Mouse (Mus musculus) midbrain, postnatal 0 days (tissue): ENCODE results near the gene Gm7735. TPM values are rescaled to one million over a fixed set of nuclear protein-coding genes. Genes with fewer than 3 reads are reported as not detected.

ENCODE experiments used
- ATAC-seq: fragments of 200-750 bp; cut with Nextera tagmentation; 2 replicates; pipeline ENCODE4 v1.8.0; 2017; ENCODE audit warnings: moderate number of reproducible peaks, mild to moderate bottlenecking, moderate TSS enrichment, moderate library complexity; ENCODE audit not compliant: low FRiP score
- DNase-seq: peaks from one replicate; pipeline ENCODE4 v3.0.0-alpha.2; 2015; ENCODE audit warnings: low spot score
- H3K27ac ChIP-seq: fragments of 300-500 bp; sonication (generic); 2 replicates; pipeline ENCODE4 v1.5.1; 2014; ENCODE audit warnings: low read depth, mild to moderate bottlenecking, low read length, mixed read lengths
- H3K27me3 ChIP-seq: fragments of 300-500 bp; sonication (generic); 2 replicates; pipeline ENCODE4 v1.6.1; 2014; ENCODE audit warnings: low read length, control low read depth, mixed read lengths; ENCODE audit not compliant: insufficient read depth
- H3K36me3 ChIP-seq: fragments of 300-500 bp; sonication (generic); 2 replicates; pipeline ENCODE4 v1.6.1; 2014; ENCODE audit warnings: low read length, control low read depth, mixed read lengths; ENCODE audit not compliant: insufficient read depth
- H3K4me1 ChIP-seq: fragments of 300-500 bp; sonication (generic); 2 replicates; pipeline ENCODE4 v1.6.1; 2014; ENCODE audit warnings: mild to moderate bottlenecking, control low read depth, antibody characterized with exemption, low read length, mixed read lengths; ENCODE audit not compliant: insufficient read depth
- H3K4me2 ChIP-seq: fragments of 300-500 bp; sonication (generic); 2 replicates; pipeline ENCODE4 v1.6.1; 2014; ENCODE audit warnings: low read depth, mild to moderate bottlenecking, low read length, mixed read lengths; ENCODE audit not compliant: poor library complexity, severe bottlenecking
- H3K4me3 ChIP-seq: fragments of 300-500 bp; sonication (generic); 2 replicates; pipeline ENCODE4 v1.5.1; 2014; ENCODE audit warnings: low read depth, mild to moderate bottlenecking, low read length, moderate library complexity
- H3K9ac ChIP-seq: fragments of 300-500 bp; sonication (generic); replicated peaks from 2 replicates; pipeline ENCODE4 v1.6.1; 2014; ENCODE audit warnings: mild to moderate bottlenecking, low read length, moderate library complexity, mixed read lengths; ENCODE audit not compliant: poor library complexity, severe bottlenecking
- H3K9me3 ChIP-seq: fragments of 300-500 bp; sonication (generic); 2 replicates; pipeline ENCODE4 v1.6.1; 2016; ENCODE audit warnings: low read length, control low read depth
- CTCF ChIP-seq: IDR thresholded peaks from 2 replicates; pipeline ENCODE4 v1.5.1; 2016; ENCODE audit warnings: antibody characterized with exemption, mild to moderate bottlenecking
- WGBS: fragments of 180-500 bp; shearing (Covaris S2); extraction: QIAGEN DNeasy Blood & Tissue Kit; methylation state at CpG from one replicate; pipeline ENCODE4 v1.1.7; 2014; 5-methylcytosine and 5-hydroxymethylcytosine counted together
- polyA plus RNA-seq: library from polyadenylated mRNA; unstranded; fragments of >200 nt; fragmentation: Nextera tagmentation; extraction: Ambion mirVana; gene quantifications from 2 replicates; pipeline ENCODE4 v1.2.1, GENCODE M21; 2015
- total RNA-seq: library from RNA; depleted of rRNA; stranded (reverse); fragments of >200 nt; gene quantifications from 2 replicates; pipeline ENCODE4 v1.2.3, GENCODE M21; 2014; rRNA removed

The Gm7735 gene
- total and polyA plus RNA-seq, 2 experiments from 2014 or later: not detected

- Histone ChIP-seq H3K27ac (no peak within 1 kb of the TSS), H3K9ac (no peak within 1 kb of the TSS), H3K9me3 (no peaks in the 10 kb centered on the region), H3K4me2 (no peak within 1 kb of the TSS), H3K4me1 (no peaks in the 10 kb centered on the region), H3K36me3 (no peaks in the 10 kb centered on the region), H3K4me3 (no peak within 1 kb of the TSS), H3K27me3 (no peaks in the 10 kb centered on the region)
- WGBS: 83% methylated on average over 1 of the region's 1 CpGs
- TF ChIP-seq CTCF: no peak
- no peak for DNase-seq
- no peak for ATAC-seq
Observed at GRCm38 (mm10) chr16:89205561-89205960, 36.3 kb downstream of the Gm7735 start, which contains the start of gene Krtap20-2. Gene Krtap20-2, plus strand, starts transcription at chr16:89205861.

Other genes with a start within 250 kb of the Gm7735 start
- not detected in 2 replicates for gene Krtap19-9b, start 237.2 kb upstream of the Gm7735 start, total RNA-seq
- not detected in 2 replicates for gene Krtap19-9b, start 237.2 kb upstream of the Gm7735 start, polyA plus RNA-seq
- not detected in 2 replicates for gene Krtap16-3, start 206.6 kb upstream of the Gm7735 start, total RNA-seq
- gene Krtap16-3, start 206.6 kb upstream of the Gm7735 start, polyA plus RNA-seq: not detected in 2 replicates
- gene Krtap22-2, start 158.7 kb upstream of the Gm7735 start, total RNA-seq: not detected in 2 replicates
- gene Krtap22-2, start 158.7 kb upstream of the Gm7735 start, polyA plus RNA-seq: not detected in 2 replicates
- gene Gm10229, start 154.2 kb upstream of the Gm7735 start, total RNA-seq: not detected in 2 replicates
- gene Gm10229, start 154.2 kb upstream of the Gm7735 start, polyA plus RNA-seq: not detected in 2 replicates
- gene Krtap6-1, start 137.8 kb upstream of the Gm7735 start, total RNA-seq: not detected in 2 replicates
- gene Krtap6-1, start 137.8 kb upstream of the Gm7735 start, polyA plus RNA-seq: not detected in 2 replicates
- gene Gm10228, start 128.0 kb upstream of the Gm7735 start, total RNA-seq: not detected in 2 replicates
- gene Gm10228, start 128.0 kb upstream of the Gm7735 start, polyA plus RNA-seq: not detected in 2 replicates
- not detected in 2 replicates for gene Krtap6-5, start 121.6 kb upstream of the Gm7735 start, total RNA-seq
- not detected in 2 replicates for gene Krtap6-5, start 121.6 kb upstream of the Gm7735 start, polyA plus RNA-seq
- not detected in 2 replicates for gene 1110025L11Rik, start 105.5 kb upstream of the Gm7735 start, total RNA-seq
- gene 1110025L11Rik, start 105.5 kb upstream of the Gm7735 start, polyA plus RNA-seq: not detected in 2 replicates
- not detected in 2 replicates for gene Krtap6-3, start 85.5 kb upstream of the Gm7735 start, total RNA-seq
- not detected in 2 replicates for gene Krtap6-3, start 85.5 kb upstream of the Gm7735 start, polyA plus RNA-seq
- not detected in 2 replicates for gene Gm6358, start 28.6 kb upstream of the Gm7735 start, total RNA-seq
- not detected in 2 replicates for gene Gm6358, start 28.6 kb upstream of the Gm7735 start, polyA plus RNA-seq
- not detected in 2 replicates for gene Gm10061, start 18.4 kb upstream of the Gm7735 start, total RNA-seq
- gene Gm10061, start 18.4 kb upstream of the Gm7735 start, polyA plus RNA-seq: not detected in 2 replicates
- gene Gm9789, start 11.5 kb upstream of the Gm7735 start, total RNA-seq: not detected in 2 replicates
- not detected in 2 replicates for gene Gm9789, start 11.5 kb upstream of the Gm7735 start, polyA plus RNA-seq
- not detected in 2 replicates for gene 1110057P08Rik, start 5.2 kb downstream of the Gm7735 start, total RNA-seq
- gene 1110057P08Rik, start 5.2 kb downstream of the Gm7735 start, polyA plus RNA-seq: not detected in 2 replicates
- not detected in 2 replicates for gene Krtap20-2, start 36.4 kb downstream of the Gm7735 start, total RNA-seq
- gene Krtap20-2, start 36.4 kb downstream of the Gm7735 start, polyA plus RNA-seq: not detected in 2 replicates
- gene Krtap21-1, start 234.4 kb downstream of the Gm7735 start, total RNA-seq: not detected in 2 replicates
- not detected in 2 replicates for gene Krtap21-1, start 234.4 kb downstream of the Gm7735 start, polyA plus RNA-seq